Comparison of ENCODE assay signal across 8 mouse cellular contexts in genomic region chr7:109985661-109986132, GRCm38 (mm10). TPM values are rescaled to one million over a fixed set of nuclear protein-coding genes. Genes with fewer than 3 reads are reported as not detected.
A peak's percentile ranks its signal among the peaks of the same experiment; 100 is the strongest.
DNase-seq lines count a peak whose midpoint lies in the region; ATAC-seq and TF ChIP-seq lines count a peak whose summit lies in the region.

No protein-coding gene starts in this region.

- peak overlapping the region; percentile 71 for H3K9ac ChIP-seq in lung, embryonic 14.5 days
- peak overlapping the region; percentile 74 for H3K9ac ChIP-seq in forebrain, embryonic 12.5 days
- H3K9ac ChIP-seq in liver, embryonic 13.5 days, result peak overlapping the region; percentile 85

- H3K27me3 ChIP-seq in lung, embryonic 14.5 days (ENCODE audit: insufficient read depth, low read length), result no peaks in the 10 kb centered on the region
- no peaks in the 10 kb centered on the region for H3K27me3 ChIP-seq in forebrain, embryonic 12.5 days
- no peaks in the 10 kb centered on the region for H3K27me3 ChIP-seq in liver, embryonic 13.5 days

- ATAC-seq in lung, embryonic 14.5 days (ENCODE audit: insufficient read depth), result peak; percentile 67
- peak; percentile 69 for ATAC-seq in forebrain, embryonic 12.5 days (ENCODE audit: low FRiP score)
- ATAC-seq in liver, embryonic 13.5 days (ENCODE audit: low read depth), result peak; percentile 32

- no peak for TF ChIP-seq POLR2A in olfactory bulb, adult 2 months (IDR thresholded peaks at IDR 0.05; ENCODE audit: insufficient read depth, low read depth, low read length)

- H3K27ac ChIP-seq in lung, embryonic 14.5 days (ENCODE audit: low read depth), result peak overlapping the region; percentile 54; the same call in 1 of the 2 replicates
- H3K27ac ChIP-seq in forebrain, embryonic 12.5 days, result peak overlapping the region; percentile 81
- peak overlapping the region; percentile 83 for H3K27ac ChIP-seq in liver, embryonic 13.5 days
- 0 out of 2 replicates have a peak overlapping the region, but pooled peaks have one; percentile 37 for H3K27ac ChIP-seq in olfactory bulb, adult 2 months (ENCODE audit: insufficient read depth, low read depth, low read length)

- TF ChIP-seq CTCF in lung, embryonic 14.5 days (IDR thresholded peaks at IDR 0.05; ENCODE audit: low read depth), result no peak
- no peak for TF ChIP-seq CTCF in olfactory bulb, adult 2 months (IDR thresholded peaks at IDR 0.05; ENCODE audit: insufficient read depth, low read depth, low read length)

- peaks cover 18% of the 10 kb centered on the region for H3K36me3 ChIP-seq in lung, embryonic 14.5 days (ENCODE audit: insufficient read depth)
- H3K36me3 ChIP-seq in forebrain, embryonic 12.5 days (replicated peaks), result peaks cover 12% of the 10 kb centered on the region
- H3K36me3 ChIP-seq in liver, embryonic 13.5 days, result peaks cover 13% of the 10 kb centered on the region

- WGBS in lung, embryonic 14.5 days, result under 1% methylated on average over 27 of the region's 27 CpGs
- under 1% methylated on average over 27 of the region's 27 CpGs for WGBS in forebrain, embryonic 12.5 days
- WGBS in liver, embryonic 13.5 days (ENCODE audit: insufficient replicate concordance), result under 1% methylated on average over 27 of the region's 27 CpGs
- under 1% methylated on average over 27 of the region's 27 CpGs for WGBS in olfactory bulb, adult 2 months

- H3K4me3 ChIP-seq in lung, embryonic 14.5 days (ENCODE audit: low read depth, low read length), result peak overlapping the region; percentile 66
- H3K4me3 ChIP-seq in forebrain, embryonic 12.5 days (replicated peaks), result peak overlapping the region; percentile 66
- H3K4me3 ChIP-seq in liver, embryonic 13.5 days (replicated peaks), result peak overlapping the region; percentile 76
- H3K4me3 ChIP-seq in olfactory bulb, adult 2 months (ENCODE audit: insufficient read depth, low read depth, low read length), result peak overlapping the region; percentile 84

- DNase-seq in lung, embryonic 14.5 days, result peak; percentile 42
- DNase-seq in lung, adult 18-20 months, result no peak
- DNase-seq in ZHBTc4 (ENCODE audit: low read depth, low spot score), result peak; percentile 68
- no peak for DNase-seq in liver, embryonic 13.5 days
- DNase-seq in spleen, postnatal 10 days (ENCODE audit: low spot score in 2 of 2), result no peak
- DNase-seq in adrenal gland, adult (ENCODE audit: inconsistent age in 2 of 2, low spot score in 1 of 2), result no peak

- peak overlapping the region; percentile 82 for H3K4me2 ChIP-seq in lung, embryonic 14.5 days
- peak overlapping the region; percentile 82 for H3K4me2 ChIP-seq in forebrain, embryonic 12.5 days
- peak overlapping the region; percentile 90 for H3K4me2 ChIP-seq in liver, embryonic 13.5 days

- no peaks in the 10 kb centered on the region for H3K9me3 ChIP-seq in lung, embryonic 14.5 days (ENCODE audit: low read depth, low read length)
- no peaks in the 10 kb centered on the region for H3K9me3 ChIP-seq in forebrain, embryonic 12.5 days
- H3K9me3 ChIP-seq in liver, embryonic 13.5 days (replicated peaks), result no peaks in the 10 kb centered on the region

- no peaks in the 10 kb centered on the region for H3K4me1 ChIP-seq in lung, embryonic 14.5 days (ENCODE audit: insufficient read depth)
- H3K4me1 ChIP-seq in forebrain, embryonic 12.5 days, result peaks cover 15% of the 10 kb centered on the region
- H3K4me1 ChIP-seq in liver, embryonic 13.5 days (replicated peaks), result peaks cover 28% of the 10 kb centered on the region
- H3K4me1 ChIP-seq in olfactory bulb, adult 2 months (ENCODE audit: control insufficient read depth, insufficient read depth, low read length), result no peaks in the 10 kb centered on the region

RNA-seq across cellular contexts. Expression of gene Tmem41b, which starts 1.0 kb away (rescaled TPM):
- polyA plus RNA-seq in lung, embryonic 14.5 days (2014; fragmentation: Nextera tagmentation; extraction: Ambion mirVana), result 67.0 and 67.7 TPM in 2 replicates
- 75.8 and 78.8 TPM in 2 replicates for polyA plus RNA-seq in forebrain, embryonic 12.5 days (2016; fragmentation: Nextera tagmentation; extraction: Ambion mirVana)
- polyA plus RNA-seq in liver, embryonic 13.5 days (2015; fragmentation: Nextera tagmentation; extraction: Ambion mirVana), result 35.4 and 45.7 TPM in 2 replicates
- not detected in 2 replicates for polyA plus RNA-seq in olfactory bulb, adult 2 months (2012; ENCODE audit: insufficient read depth, insufficient read length, low replicate concordance, missing spikeins)

RNA-seq across cellular contexts. Expression of gene Dennd5a, which starts 25.4 kb away (rescaled TPM):
- polyA plus RNA-seq in lung, embryonic 14.5 days (2014; fragmentation: Nextera tagmentation; extraction: Ambion mirVana), result 51.4 and 51.7 TPM in 2 replicates
- 52.2 and 53.6 TPM in 2 replicates for polyA plus RNA-seq in forebrain, embryonic 12.5 days (2016; fragmentation: Nextera tagmentation; extraction: Ambion mirVana)
- 6.7 TPM in 2 replicates for polyA plus RNA-seq in liver, embryonic 13.5 days (2015; fragmentation: Nextera tagmentation; extraction: Ambion mirVana)
- 223 TPM in 1 of 2 replicates, not detected in the other for polyA plus RNA-seq in olfactory bulb, adult 2 months (2012; ENCODE audit: insufficient read depth, insufficient read length, low replicate concordance, missing spikeins)

RNA-seq across cellular contexts. Expression of gene Ipo7, which starts 32.4 kb away (rescaled TPM):
- polyA plus RNA-seq in lung, embryonic 14.5 days (2014; fragmentation: Nextera tagmentation; extraction: Ambion mirVana), result 20.0 and 21.8 TPM in 2 replicates
- polyA plus RNA-seq in forebrain, embryonic 12.5 days (2016; fragmentation: Nextera tagmentation; extraction: Ambion mirVana), result 58.6 and 61.1 TPM in 2 replicates
- 25.0 and 33.9 TPM in 2 replicates for polyA plus RNA-seq in liver, embryonic 13.5 days (2015; fragmentation: Nextera tagmentation; extraction: Ambion mirVana)
- not detected in 2 replicates for polyA plus RNA-seq in olfactory bulb, adult 2 months (2012; ENCODE audit: insufficient read depth, insufficient read length, low replicate concordance, missing spikeins)

Comparison
In these comparisons a context has a peak if more than half of its experiments do, and no peak if none do; other contexts are left out.
1. DNase-seq: peak in lung, embryonic 14.5 days (single experiment) and ZHBTc4 (single experiment); none in lung, adult 18-20 months (0 of 2), liver, embryonic 13.5 days (single experiment), spleen, postnatal 10 days (0 of 2) and adrenal gland, adult (0 of 2).
2. RNA of gene Ipo7, which starts 32.4 kb away (polyA plus RNA-seq): 58.6 to 61.1 TPM in forebrain, embryonic 12.5 days, 25.0 to 33.9 TPM in liver, embryonic 13.5 days and 20.0 to 21.8 TPM in lung, embryonic 14.5 days; not detected in olfactory bulb, adult 2 months; every median in the first group is over 10 times any median in the second.
3. Peak in every context shown above with its lines, with median percentiles within 50 percentile points of each other: ATAC-seq, H3K27ac ChIP-seq, H3K4me2 ChIP-seq, H3K4me3 ChIP-seq and H3K9ac ChIP-seq.